Mouse (Mus musculus): ENCODE measurements around the gene Slit3. TPM values are rescaled to one million over a fixed set of nuclear protein-coding genes. Genes with fewer than 3 reads are reported as not detected.

Slit3 gene
- polyA plus RNA-seq, 1 experiment from 2014 or later: 9.0 TPM

- no peaks in the 10 kb centered on the region for H3K27me3 ChIP-seq (replicated peaks; ENCODE audit: control insufficient read depth, insufficient read depth, low read length)
- WGBS: 74% methylated on average over 1 of the region's 1 CpGs
Measured at GRCm38 (mm10) chr11:35088136-35088535, 32.9 kb upstream of the Slit3 start.

GRCm38 (mm10) chr11:35090629-35091335 lies 30.2 kb upstream of the Slit3 start:
- WGBS: 88% methylated on average over 13 of the region's 13 CpGs

More at GRCm38 (mm10) chr11:35088136-35088535, 32.9 kb upstream of the Slit3 start:
- no peaks in the 10 kb centered on the region for H3K9me3 ChIP-seq (ENCODE audit: control insufficient read depth, low read length)
- no peak overlapping the region for H3K9ac ChIP-seq (ENCODE audit: low read depth, low read length)
- ATAC-seq: no peak
- H3K27ac ChIP-seq (ENCODE audit: low read depth, low read length): no peak overlapping the region
- H3K36me3 ChIP-seq (ENCODE audit: control insufficient read depth, insufficient read depth, low read length): no peaks in the 10 kb centered on the region
- H3K4me2 ChIP-seq (ENCODE audit: low read length): no peak overlapping the region
- H3K4me1 ChIP-seq (ENCODE audit: control insufficient read depth, insufficient read depth, low read depth, low read length): no peaks in the 10 kb centered on the region
- no peak overlapping the region for H3K4me3 ChIP-seq (ENCODE audit: low read length)

GRCm38 (mm10) chr11:35096538-35096937 lies 24.5 kb upstream of the Slit3 start:
- no peak overlapping the region for H3K4me3 ChIP-seq (ENCODE audit: low read length)
- H3K9me3 ChIP-seq (ENCODE audit: control insufficient read depth, low read length): no peaks in the 10 kb centered on the region
- H3K4me1 ChIP-seq (ENCODE audit: control insufficient read depth, insufficient read depth, low read depth, low read length): no peaks in the 10 kb centered on the region
- H3K27ac ChIP-seq (ENCODE audit: low read depth, low read length): no peak overlapping the region
- no peaks in the 10 kb centered on the region for H3K27me3 ChIP-seq (replicated peaks; ENCODE audit: control insufficient read depth, insufficient read depth, low read length)
- H3K4me2 ChIP-seq (ENCODE audit: low read length): no peak overlapping the region
- 41% methylated on average over 5 of the region's 5 CpGs for WGBS
- ATAC-seq: no peak
- no peak overlapping the region for H3K9ac ChIP-seq (ENCODE audit: low read depth, low read length)
- H3K36me3 ChIP-seq (ENCODE audit: control insufficient read depth, insufficient read depth, low read length): no peaks in the 10 kb centered on the region

More at GRCm38 (mm10) chr11:35090629-35091335, 30.2 kb upstream of the Slit3 start:
- no peaks in the 10 kb centered on the region for H3K4me1 ChIP-seq (ENCODE audit: control insufficient read depth, insufficient read depth, low read depth, low read length)
- H3K36me3 ChIP-seq (ENCODE audit: control insufficient read depth, insufficient read depth, low read length): no peaks in the 10 kb centered on the region
- no peak overlapping the region for H3K9ac ChIP-seq (ENCODE audit: low read depth, low read length)
- H3K27me3 ChIP-seq (replicated peaks; ENCODE audit: control insufficient read depth, insufficient read depth, low read length): no peaks in the 10 kb centered on the region
- no peak overlapping the region for H3K4me3 ChIP-seq (ENCODE audit: low read length)
- H3K27ac ChIP-seq (ENCODE audit: low read depth, low read length): no peak overlapping the region
- H3K4me2 ChIP-seq (ENCODE audit: low read length): no peak overlapping the region
- no peaks in the 10 kb centered on the region for H3K9me3 ChIP-seq (ENCODE audit: control insufficient read depth, low read length)
- ATAC-seq: no peak

- no peak overlapping the region for H3K27ac ChIP-seq (ENCODE audit: low read depth, low read length)
- H3K36me3 ChIP-seq (ENCODE audit: control insufficient read depth, insufficient read depth, low read length): no peaks in the 10 kb centered on the region
- H3K9me3 ChIP-seq (ENCODE audit: control insufficient read depth, low read length): no peaks in the 10 kb centered on the region
- WGBS: 76% methylated on average over 4 of the region's 4 CpGs
- no peak overlapping the region for H3K4me3 ChIP-seq (ENCODE audit: low read length)
- H3K4me2 ChIP-seq (ENCODE audit: low read length): no peak overlapping the region
- H3K9ac ChIP-seq (ENCODE audit: low read depth, low read length): no peak overlapping the region
- H3K4me1 ChIP-seq (ENCODE audit: control insufficient read depth, insufficient read depth, low read depth, low read length): no peaks in the 10 kb centered on the region
- no peaks in the 10 kb centered on the region for H3K27me3 ChIP-seq (replicated peaks; ENCODE audit: control insufficient read depth, insufficient read depth, low read length)
- ATAC-seq: no peak
Measured at GRCm38 (mm10) chr11:35109781-35110180, 11.2 kb upstream of the Slit3 start.

GRCm38 (mm10) chr11:35110784-35111183 lies 10.2 kb upstream of the Slit3 start:
- Histone ChIP-seq H3K4me2 (ENCODE audit: low read length) (no peak overlapping the region), H3K27ac (ENCODE audit: low read depth, low read length) (no peak overlapping the region), H3K9ac (ENCODE audit: low read depth, low read length) (no peak overlapping the region), H3K36me3 (ENCODE audit: control insufficient read depth, insufficient read depth, low read length) (no peaks in the 10 kb centered on the region), H3K4me3 (ENCODE audit: low read length) (no peak overlapping the region), H3K9me3 (ENCODE audit: control insufficient read depth, low read length) (no peaks in the 10 kb centered on the region), H3K27me3 (replicated peaks; ENCODE audit: control insufficient read depth, insufficient read depth, low read length) (no peaks in the 10 kb centered on the region), H3K4me1 (ENCODE audit: control insufficient read depth, insufficient read depth, low read depth, low read length) (no peaks in the 10 kb centered on the region)
- ATAC-seq: no peak
- 42% methylated on average over 2 of the region's 2 CpGs for WGBS

- 32% methylated on average over 1 of the region's 1 CpGs for WGBS
- Histone ChIP-seq H3K27ac (ENCODE audit: low read depth, low read length) (no peak overlapping the region), H3K4me2 (ENCODE audit: low read length) (no peak overlapping the region), H3K9me3 (ENCODE audit: control insufficient read depth, low read length) (no peaks in the 10 kb centered on the region), H3K4me1 (ENCODE audit: control insufficient read depth, insufficient read depth, low read depth, low read length) (no peaks in the 10 kb centered on the region), H3K36me3 (ENCODE audit: control insufficient read depth, insufficient read depth, low read length) (no peaks in the 10 kb centered on the region), H3K4me3 (ENCODE audit: low read length) (no peak overlapping the region), H3K9ac (ENCODE audit: low read depth, low read length) (no peak overlapping the region), H3K27me3 (replicated peaks; ENCODE audit: control insufficient read depth, insufficient read depth, low read length) (no peaks in the 10 kb centered on the region)
- no peak for ATAC-seq
Measured at GRCm38 (mm10) chr11:35113290-35113689, 7.7 kb upstream of the Slit3 start.

GRCm38 (mm10) chr11:35116436-35116835 lies 4.6 kb upstream of the Slit3 start:
- no peak overlapping the region for H3K27ac ChIP-seq (ENCODE audit: low read depth, low read length)
- H3K36me3 ChIP-seq (ENCODE audit: control insufficient read depth, insufficient read depth, low read length): no peaks in the 10 kb centered on the region
- peaks cover 10% of the 10 kb centered on the region for H3K27me3 ChIP-seq (replicated peaks; ENCODE audit: control insufficient read depth, insufficient read depth, low read length)
- ATAC-seq: no peak
- no peak overlapping the region for H3K4me2 ChIP-seq (ENCODE audit: low read length)
- H3K4me1 ChIP-seq (ENCODE audit: control insufficient read depth, insufficient read depth, low read depth, low read length): peaks cover 5% of the 10 kb centered on the region
- no peak overlapping the region for H3K9ac ChIP-seq (ENCODE audit: low read depth, low read length)
- 77% methylated on average over 3 of the region's 3 CpGs for WGBS
- H3K9me3 ChIP-seq (ENCODE audit: control insufficient read depth, low read length): no peaks in the 10 kb centered on the region
- H3K4me3 ChIP-seq (ENCODE audit: low read length): no peak overlapping the region

- Histone ChIP-seq H3K27me3 (replicated peaks; ENCODE audit: control insufficient read depth, insufficient read depth, low read length) (peaks cover 14% of the 10 kb centered on the region), H3K9me3 (ENCODE audit: control insufficient read depth, low read length) (no peaks in the 10 kb centered on the region), H3K27ac (ENCODE audit: low read depth, low read length) (no peak overlapping the region), H3K4me3 (ENCODE audit: low read length) (no peak overlapping the region), H3K4me2 (ENCODE audit: low read length) (no peak overlapping the region), H3K4me1 (ENCODE audit: control insufficient read depth, insufficient read depth, low read depth, low read length) (peaks cover 14% of the 10 kb centered on the region), H3K36me3 (ENCODE audit: control insufficient read depth, insufficient read depth, low read length) (no peaks in the 10 kb centered on the region), H3K9ac (ENCODE audit: low read depth, low read length) (no peak overlapping the region)
- no peak for ATAC-seq
- WGBS: 84% methylated on average over 3 of the region's 3 CpGs
Measured at GRCm38 (mm10) chr11:35117871-35118270, 3.2 kb upstream of the Slit3 start.

- H3K27me3 ChIP-seq (replicated peaks; ENCODE audit: control insufficient read depth, insufficient read depth, low read length): peaks cover 16% of the 10 kb centered on the region
- 71% methylated on average over 6 of the region's 6 CpGs for WGBS
- H3K9ac ChIP-seq (ENCODE audit: low read depth, low read length): no peak overlapping the region
- H3K4me2 ChIP-seq (ENCODE audit: low read length): no peak overlapping the region
- no peaks in the 10 kb centered on the region for H3K36me3 ChIP-seq (ENCODE audit: control insufficient read depth, insufficient read depth, low read length)
- ATAC-seq: no peak
- H3K4me1 ChIP-seq (ENCODE audit: control insufficient read depth, insufficient read depth, low read depth, low read length): peaks cover 14% of the 10 kb centered on the region
- H3K27ac ChIP-seq (ENCODE audit: low read depth, low read length): no peak overlapping the region
- no peak overlapping the region for H3K4me3 ChIP-seq (ENCODE audit: low read length)
- no peaks in the 10 kb centered on the region for H3K9me3 ChIP-seq (ENCODE audit: control insufficient read depth, low read length)
Measured at GRCm38 (mm10) chr11:35118731-35119130, 2.3 kb upstream of the Slit3 start.

All from hindbrain, embryonic 16.5 days (tissue).